Mouse (Mus musculus) MEL (cell line): Measurements from ENCODE around the gene Olfr1438-ps1.

ENCODE experiments used
- CTCF ChIP-seq, 3 experiments: IDR thresholded peaks in 2 of 3; conservative IDR thresholded peaks in 1 of 3; 2 replicates each; pipeline ENCODE4 v1.5.1; 2011 to 2012; ENCODE audit warnings: low read length in 3 of 3, low read depth in 2 of 3, mild to moderate bottlenecking in 2 of 3, improper control_type of control experiment in 1 of 3, inconsistent platforms in 1 of 3, mixed read lengths in 1 of 3, moderate library complexity in 1 of 3; ENCODE audit not compliant: control insufficient read depth in 1 of 3, insufficient read depth in 1 of 3, poor library complexity in 1 of 3, severe bottlenecking in 1 of 3
- MEF2A ChIP-seq: IDR thresholded peaks from 2 replicates; pipeline ENCODE4 v1.6.1; 2014; ENCODE audit warnings: low read depth, mild to moderate bottlenecking, inconsistent platforms, low read length, improper control_type of control experiment; ENCODE audit not compliant: poor library complexity, insufficient replicate concordance, severe bottlenecking; ENCODE audit errors: extremely low read depth
- POLR2A ChIP-seq, 2 experiments: IDR thresholded peaks; 2 replicates each; pipeline ENCODE4 v1.6.1; 2011 to 2012; ENCODE audit warnings: low read length in 2 of 2, mild to moderate bottlenecking in 2 of 2, control low read depth in 1 of 2, improper control_type of control experiment in 1 of 2, low read depth in 1 of 2, moderate library complexity in 1 of 2; ENCODE audit not compliant: control insufficient read depth in 1 of 2, insufficient read depth in 1 of 2, poor library complexity in 1 of 2

GRCm38 (mm10) chr19:12292979-12293378 lies 42.7 kb downstream of the Olfr1438-ps1 start:
- TF ChIP-seq POLR2A (IDR thresholded peaks at IDR 0.05; ENCODE audit: control insufficient read depth in 1 of 2, insufficient read depth in 1 of 2, low read depth in 1 of 2, low read length in 2 of 2, poor library complexity in 1 of 2) (no peak), CTCF (IDR thresholded peaks at IDR 0.05 in 2 of 3, conservative IDR thresholded peaks at IDR 0.05 in 1 of 3; ENCODE audit: control insufficient read depth in 1 of 3, insufficient read depth in 1 of 3, low read depth in 2 of 3, low read length in 3 of 3, poor library complexity in 1 of 3, severe bottlenecking in 1 of 3) (no peak), MEF2A (no peak)
